Mouse (Mus musculus) midbrain, embryonic 14.5 days (tissue): Measurements from ENCODE around the gene Trib2. TPM values are rescaled to one million over a fixed set of nuclear protein-coding genes. Genes with fewer than 3 reads are reported as not detected.

Experiments
- ATAC-seq: fragments of 200-750 bp; cut with Nextera tagmentation; 2 replicates; pipeline ENCODE4 v1.8.0; 2017; ENCODE audit warnings: moderate number of reproducible peaks, moderate library complexity; ENCODE audit not compliant: low FRiP score, low TSS enrichment
- DNase-seq: peaks from one replicate; pipeline ENCODE4 v3.0.0-alpha.2; 2015
- H3K27ac ChIP-seq: fragments of 300-500 bp; sonication (generic); replicated peaks from 2 replicates; pipeline ENCODE4 v1.5.1; 2014; ENCODE audit warnings: mild to moderate bottlenecking, low read depth, low read length, moderate library complexity
- H3K27me3 ChIP-seq: fragments of 300-500 bp; sonication (generic); 2 replicates; pipeline ENCODE4 v1.6.1; 2014; ENCODE audit warnings: low read length, control low read depth, mixed read lengths; ENCODE audit not compliant: control insufficient read depth, insufficient read depth
- H3K36me3 ChIP-seq: fragments of 300-500 bp; sonication (generic); 2 replicates; pipeline ENCODE4 v1.6.1; 2014; ENCODE audit warnings: low read length, control low read depth; ENCODE audit not compliant: control insufficient read depth, insufficient read depth
- H3K4me1 ChIP-seq: fragments of 300-500 bp; sonication (generic); 2 replicates; pipeline ENCODE4 v1.6.1; 2014; ENCODE audit warnings: mild to moderate bottlenecking, antibody characterized with exemption, low read length, control low read depth; ENCODE audit not compliant: control insufficient read depth, insufficient read depth
- H3K4me2 ChIP-seq: fragments of 300-500 bp; sonication (generic); 2 replicates; pipeline ENCODE4 v1.6.1; 2014; ENCODE audit warnings: mild to moderate bottlenecking, low read length, moderate library complexity
- H3K4me3 ChIP-seq: fragments of 300-500 bp; sonication (generic); replicated peaks from 2 replicates; pipeline ENCODE4 v1.5.1; 2014; ENCODE audit warnings: low read depth, low read length
- H3K9ac ChIP-seq: fragments of 300-500 bp; sonication (generic); replicated peaks from 2 replicates; pipeline ENCODE4 v1.6.1; 2014; ENCODE audit warnings: mild to moderate bottlenecking, low read length, moderate library complexity
- H3K9me3 ChIP-seq: fragments of 300-500 bp; sonication (generic); 2 replicates; pipeline ENCODE4 v1.6.1; 2016; ENCODE audit warnings: low read length, control low read depth, mixed read lengths; ENCODE audit not compliant: control insufficient read depth
- WGBS: fragments of 180-500 bp; shearing (Covaris S2); extraction: QIAGEN DNeasy Blood & Tissue Kit; methylation state at CpG from one replicate; pipeline ENCODE4 v1.1.7; 2014; 5-methylcytosine and 5-hydroxymethylcytosine counted together
- polyA plus RNA-seq: library from polyadenylated mRNA; unstranded; fragments of >200 nt; fragmentation: Nextera tagmentation; extraction: Ambion mirVana; gene quantifications from 2 replicates; pipeline ENCODE4 v1.2.1, GENCODE M21; 2014

Trib2 gene
- polyA plus RNA-seq, 1 experiment from 2014 or later, result 167 TPM

- 0% methylated on average over 1 of the region's 1 CpGs for WGBS
- Histone ChIP-seq H3K9ac (no peak overlapping the region), H3K4me2 (no peak overlapping the region), H3K27ac (no peak overlapping the region), H3K27me3 (no peaks in the 10 kb centered on the region), H3K4me3 (no peak overlapping the region), H3K36me3 (no peaks in the 10 kb centered on the region), H3K4me1 (no peaks in the 10 kb centered on the region), H3K9me3 (no peaks in the 10 kb centered on the region)
- ATAC-seq, result no peak
- no peak for DNase-seq
These were observed 51.5 kb downstream of the Trib2 start for GRCm38 (mm10) chr12:15765238-15765637.

DNA sequence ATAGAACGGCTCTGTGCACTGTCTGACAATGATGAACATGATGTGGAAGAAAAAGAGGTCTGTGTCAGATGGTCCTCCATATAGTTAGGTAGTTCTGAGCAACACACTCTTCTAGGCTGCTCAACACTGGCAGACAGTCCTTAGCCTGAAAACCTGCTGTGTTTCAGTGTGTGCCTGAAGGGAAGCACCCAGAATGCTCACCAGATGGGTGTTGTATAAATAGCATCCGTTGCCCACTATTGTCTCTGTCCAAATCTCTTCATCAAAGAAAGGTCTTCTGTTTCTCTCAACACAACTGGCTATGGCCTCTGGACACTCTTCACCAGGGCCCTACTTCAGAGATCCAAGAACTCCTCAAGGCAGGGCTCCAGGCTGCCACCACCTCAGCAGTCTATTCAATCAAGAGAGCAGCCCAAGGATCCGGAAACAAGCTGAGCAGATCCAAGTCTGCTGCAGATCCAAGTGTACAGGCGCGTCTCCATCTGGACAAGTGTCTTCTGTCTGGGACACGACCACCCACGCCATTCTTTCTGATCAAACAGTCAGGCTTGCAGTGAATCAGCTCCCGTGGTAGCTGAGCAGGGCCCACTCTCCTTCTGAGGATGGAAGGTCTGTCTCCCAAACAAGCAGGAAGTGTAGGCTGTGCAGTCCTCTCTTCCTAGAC, 55.1 kb downstream of the Trib2 start:
- Histone ChIP-seq H3K27ac (no peak overlapping the region), H3K4me2 (no peak overlapping the region), H3K36me3 (no peaks in the 10 kb centered on the region), H3K9ac (no peak overlapping the region), H3K9me3 (no peaks in the 10 kb centered on the region), H3K4me1 (no peaks in the 10 kb centered on the region), H3K27me3 (no peaks in the 10 kb centered on the region), H3K4me3 (no peak overlapping the region)
- WGBS, result 89% methylated on average over 8 of the region's 8 CpGs
- DNase-seq (no peak), ATAC-seq (no peak)

GRCm38 (mm10) chr12:15760684-15761083, 56.0 kb downstream of the Trib2 start:
- H3K9ac ChIP-seq, result no peak overlapping the region
- 88% methylated on average over 4 of the region's 4 CpGs for WGBS
- no peaks in the 10 kb centered on the region for H3K27me3 ChIP-seq
- H3K36me3 ChIP-seq, result no peaks in the 10 kb centered on the region
- no peak for DNase-seq
- no peaks in the 10 kb centered on the region for H3K4me1 ChIP-seq
- H3K4me2 ChIP-seq, result no peak overlapping the region
- no peaks in the 10 kb centered on the region for H3K9me3 ChIP-seq
- H3K27ac ChIP-seq, result no peak overlapping the region
- no peak overlapping the region for H3K4me3 ChIP-seq
- no peak for ATAC-seq

DNA sequence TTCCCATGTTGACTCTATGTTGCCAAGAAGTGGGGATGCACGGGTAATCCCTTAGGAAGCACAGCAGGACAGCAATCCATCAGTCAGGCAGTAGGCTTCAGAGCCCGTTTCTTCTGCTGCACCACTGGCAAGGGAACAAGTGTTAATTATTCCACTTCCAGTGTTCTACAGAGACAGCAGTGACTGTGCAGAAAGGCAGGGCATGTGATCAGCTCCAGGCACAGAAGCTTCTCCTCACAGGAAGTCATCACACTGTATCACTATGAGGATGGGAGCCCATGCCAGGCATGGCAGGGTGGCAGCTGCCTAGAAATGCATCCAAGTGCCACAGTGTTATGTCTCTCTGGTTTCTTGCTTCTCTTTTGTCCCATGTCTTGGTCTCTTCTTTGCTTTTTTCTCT, 57.9 kb downstream of the Trib2 start:
- H3K27ac ChIP-seq, result no peak overlapping the region
- no peak for DNase-seq
- no peak overlapping the region for H3K4me2 ChIP-seq
- no peaks in the 10 kb centered on the region for H3K4me1 ChIP-seq
- H3K27me3 ChIP-seq, result no peaks in the 10 kb centered on the region
- H3K4me3 ChIP-seq, result no peak overlapping the region
- no peak for ATAC-seq
- 46% methylated on average over 2 of the region's 2 CpGs for WGBS
- no peaks in the 10 kb centered on the region for H3K9me3 ChIP-seq
- no peaks in the 10 kb centered on the region for H3K36me3 ChIP-seq
- no peak overlapping the region for H3K9ac ChIP-seq

- Histone ChIP-seq H3K9ac (no peak overlapping the region), H3K27me3 (no peaks in the 10 kb centered on the region), H3K9me3 (no peaks in the 10 kb centered on the region), H3K4me1 (no peaks in the 10 kb centered on the region), H3K36me3 (no peaks in the 10 kb centered on the region), H3K4me3 (no peak overlapping the region), H3K4me2 (no peak overlapping the region), H3K27ac (no peak overlapping the region)
- 88% methylated on average over 8 of the region's 8 CpGs for WGBS
- DNase-seq (no peak), ATAC-seq (no peak)
These were observed 59.4 kb downstream of the Trib2 start for GRCm38 (mm10) chr12:15757351-15757750.

GRCm38 (mm10) chr12:15755030-15755690, 61.6 kb downstream of the Trib2 start:
- 82% methylated on average over 2 of the region's 2 CpGs for WGBS
- Histone ChIP-seq H3K36me3 (no peaks in the 10 kb centered on the region), H3K27me3 (no peaks in the 10 kb centered on the region), H3K4me3 (no peak overlapping the region), H3K9me3 (no peaks in the 10 kb centered on the region), H3K9ac (no peak overlapping the region), H3K4me1 (no peaks in the 10 kb centered on the region), H3K4me2 (no peak overlapping the region), H3K27ac (no peak overlapping the region)
- DNase-seq (no peak), ATAC-seq (no peak)

DNA sequence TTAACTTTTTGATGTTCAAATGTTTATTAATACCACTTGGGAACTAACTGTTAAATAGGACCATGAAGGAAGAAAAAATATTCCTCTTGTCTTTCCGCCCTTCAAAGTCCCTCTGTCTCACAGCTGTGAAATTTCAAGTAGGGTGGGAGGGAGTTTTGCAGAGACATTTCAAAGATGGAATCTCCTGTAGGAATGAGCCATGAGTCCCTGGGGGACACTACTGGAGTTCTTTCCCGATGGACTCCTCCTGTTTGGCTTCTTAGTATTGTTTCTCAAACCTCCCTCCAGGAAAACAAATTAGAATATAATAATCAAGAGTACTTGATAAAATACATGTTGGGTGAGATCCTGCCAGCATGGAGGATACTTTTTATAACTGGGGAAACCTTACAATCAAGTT, 62.1 kb downstream of the Trib2 start:
- ATAC-seq (no peak), DNase-seq (no peak)
- Histone ChIP-seq H3K9me3 (no peaks in the 10 kb centered on the region), H3K27me3 (no peaks in the 10 kb centered on the region), H3K4me2 (no peak overlapping the region), H3K9ac (no peak overlapping the region), H3K4me1 (no peaks in the 10 kb centered on the region), H3K27ac (no peak overlapping the region), H3K36me3 (no peaks in the 10 kb centered on the region), H3K4me3 (no peak overlapping the region)
- 90% methylated on average over 2 of the region's 2 CpGs for WGBS

GRCm38 (mm10) chr12:15749646-15750195, 67.0 kb downstream of the Trib2 start:
- Histone ChIP-seq H3K4me2 (no peak overlapping the region), H3K9ac (no peak overlapping the region), H3K9me3 (no peaks in the 10 kb centered on the region), H3K36me3 (no peaks in the 10 kb centered on the region), H3K27ac (no peak overlapping the region), H3K4me3 (no peak overlapping the region), H3K27me3 (no peaks in the 10 kb centered on the region; the same call in 1 of the 2 replicates), H3K4me1 (no peaks in the 10 kb centered on the region)
- 23% methylated on average over 4 of the region's 4 CpGs for WGBS
- DNase-seq (no peak), ATAC-seq (no peak)

GRCm38 (mm10) chr12:15745752-15746151, 71.0 kb downstream of the Trib2 start:
- DNase-seq, result no peak
- Histone ChIP-seq H3K9ac (no peak overlapping the region), H3K27ac (no peak overlapping the region), H3K4me1 (no peaks in the 10 kb centered on the region), H3K4me2 (no peak overlapping the region), H3K36me3 (no peaks in the 10 kb centered on the region), H3K9me3 (no peaks in the 10 kb centered on the region), H3K27me3 (no peaks in the 10 kb centered on the region; the same call in 1 of the 2 replicates), H3K4me3 (no peak overlapping the region)
- 83% methylated on average over 10 of the region's 10 CpGs for WGBS
- no peak for ATAC-seq
